Mouse (Mus musculus) retina, embryonic 14.5 days (tissue): ENCODE measurements around the gene Slc9a9.

Experiments
- DNase-seq: peaks from one replicate; pipeline ENCODE4 v3.0.0-alpha.2; 2015; ENCODE audit warnings: low spot score

Gene Slc9a9

DNA sequence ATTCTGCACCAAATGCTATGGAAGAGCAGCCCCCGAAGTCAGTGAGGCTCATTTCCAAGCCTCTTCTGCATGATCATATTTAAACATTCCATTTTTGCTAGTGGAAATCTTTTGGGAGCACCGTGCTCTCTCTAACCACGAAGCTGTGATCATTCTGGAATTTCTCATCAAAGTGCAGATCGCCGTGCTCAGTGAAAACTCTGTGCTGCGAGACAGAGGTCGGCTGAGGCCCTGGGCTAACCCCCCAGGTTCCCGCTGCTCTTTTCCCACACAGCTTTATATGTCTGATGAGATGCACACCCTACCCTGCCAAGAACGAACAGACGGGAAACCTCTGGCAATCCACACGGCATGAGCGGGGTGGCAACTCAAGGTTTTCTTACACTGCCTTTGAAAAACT is 406.1 kb downstream of the Slc9a9 start:
- no peak for DNase-seq

- DNase-seq, result no peak
These were observed 408.2 kb downstream of the Slc9a9 start for GRCm38 (mm10) chr9:95077938-95078337.

GRCm38 (mm10) chr9:95078626-95079025 is 408.9 kb downstream of the Slc9a9 start:
- DNase-seq, result no peak

DNA sequence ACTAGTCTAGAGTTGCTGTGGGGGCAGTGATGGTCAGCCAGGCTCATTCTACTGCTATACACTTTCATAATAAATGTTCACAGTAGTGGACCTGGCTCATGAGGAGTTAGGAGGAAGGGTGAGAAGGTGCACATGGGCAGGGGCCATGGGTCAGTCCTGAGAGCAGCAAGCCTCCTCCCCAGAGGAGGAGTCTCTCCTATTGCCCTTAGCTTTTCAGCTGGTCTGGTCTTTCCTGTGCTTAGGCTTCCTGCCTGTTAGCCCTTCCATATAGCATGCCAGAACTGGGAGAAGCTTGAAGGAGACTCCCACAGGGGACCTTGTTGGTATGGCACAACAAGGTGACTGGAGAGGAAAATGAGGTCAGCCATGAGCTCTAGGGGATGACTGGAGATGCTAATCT is 410.2 kb downstream of the Slc9a9 start:
- no peak for DNase-seq

- no peak for DNase-seq
These were observed 416.6 kb downstream of the Slc9a9 start for GRCm38 (mm10) chr9:95086109-95086821.

GRCm38 (mm10) chr9:95088221-95088620 is 418.5 kb downstream of the Slc9a9 start:
- DNase-seq, result no peak

DNA sequence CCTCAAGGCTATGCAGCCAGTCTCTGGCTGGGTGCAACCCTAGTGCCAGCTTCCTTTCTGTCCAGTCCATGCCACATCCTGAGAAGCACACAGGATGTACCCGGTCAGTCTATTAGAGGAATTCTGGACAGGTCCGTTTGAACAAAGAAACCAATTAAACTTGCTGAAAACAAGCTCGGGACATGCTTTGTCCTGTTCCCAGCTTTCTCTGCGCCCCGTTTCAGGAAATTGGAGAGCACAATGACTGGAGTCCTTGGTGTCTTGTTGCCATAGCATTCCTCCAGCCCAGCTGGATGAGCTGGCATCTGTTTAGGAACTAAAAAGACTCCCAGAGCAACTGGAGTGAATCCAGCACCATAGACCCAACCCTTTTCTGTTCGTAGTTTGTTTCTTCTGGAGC is 419.3 kb downstream of the Slc9a9 start:
- DNase-seq, result no peak

DNA sequence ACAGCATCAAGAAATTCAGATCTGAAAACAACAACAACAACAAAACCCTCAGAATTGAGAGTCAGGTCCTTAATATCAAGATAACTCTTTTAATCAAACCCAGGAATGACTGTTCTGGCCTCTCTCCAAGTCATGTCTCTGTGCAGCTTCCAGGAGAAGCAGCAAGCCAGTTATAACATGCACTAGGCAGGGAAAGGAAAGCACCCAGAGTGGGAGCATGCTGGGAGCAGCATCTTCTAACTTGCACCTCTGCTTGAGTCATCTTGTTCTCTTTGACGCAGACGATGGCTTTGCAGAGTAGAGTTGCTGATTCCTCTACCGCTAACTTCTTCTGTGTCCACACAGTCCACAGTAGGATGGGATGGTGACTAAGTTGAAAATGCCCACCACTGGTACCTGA is 426.8 kb downstream of the Slc9a9 start:
- no peak for DNase-seq

GRCm38 (mm10) chr9:95105768-95106167 is 436.1 kb downstream of the Slc9a9 start:
- DNase-seq, result no peak

DNA sequence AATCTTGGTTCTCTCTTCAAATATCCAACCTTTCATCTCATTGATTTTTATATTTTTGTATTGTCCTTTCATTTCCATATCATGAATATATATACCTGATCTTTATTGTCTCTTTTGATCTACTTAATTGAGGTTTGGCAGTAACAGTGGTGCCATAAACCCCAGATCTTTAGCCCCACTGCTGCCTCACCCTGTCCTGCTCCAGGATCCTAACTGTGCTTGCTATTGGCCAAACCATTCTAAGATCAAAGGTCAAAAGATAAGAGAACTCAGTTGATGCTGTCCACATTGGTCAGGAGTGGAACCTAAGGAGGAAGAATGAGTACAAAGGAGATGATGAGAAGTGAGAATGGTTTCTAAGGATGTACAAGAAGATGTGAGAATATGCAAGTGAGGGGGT is 440.1 kb downstream of the Slc9a9 start:
- DNase-seq, result no peak

DNA sequence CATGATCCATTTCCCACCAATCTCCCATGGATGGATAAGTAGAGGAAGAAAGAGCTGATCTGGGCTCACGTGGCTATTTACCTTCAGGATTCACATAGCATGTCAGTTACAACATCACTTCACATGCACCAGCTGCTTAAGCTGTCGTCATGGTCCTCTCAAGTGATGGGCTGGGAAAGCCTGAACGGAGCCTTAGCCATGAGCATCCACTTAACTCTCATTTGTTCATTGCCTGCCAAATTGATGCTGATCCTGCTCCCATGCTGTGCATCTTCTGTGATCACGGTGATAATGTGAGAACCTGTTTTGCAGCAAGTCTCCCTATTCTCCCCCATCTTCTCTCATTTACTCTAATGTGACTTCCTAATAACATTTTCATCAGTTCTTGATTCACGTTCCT is 441.1 kb downstream of the Slc9a9 start:
- DNase-seq, result peak; percentile 23

- no peak for DNase-seq
These were observed 442.0 kb downstream of the Slc9a9 start for GRCm38 (mm10) chr9:95111732-95112131.

- DNase-seq, result peak; percentile 35
These were observed 443.7 kb downstream of the Slc9a9 start for GRCm38 (mm10) chr9:95113157-95114135.

- DNase-seq, result no peak
These were observed 450.4 kb downstream of the Slc9a9 start for GRCm38 (mm10) chr9:95120062-95120461.

DNA sequence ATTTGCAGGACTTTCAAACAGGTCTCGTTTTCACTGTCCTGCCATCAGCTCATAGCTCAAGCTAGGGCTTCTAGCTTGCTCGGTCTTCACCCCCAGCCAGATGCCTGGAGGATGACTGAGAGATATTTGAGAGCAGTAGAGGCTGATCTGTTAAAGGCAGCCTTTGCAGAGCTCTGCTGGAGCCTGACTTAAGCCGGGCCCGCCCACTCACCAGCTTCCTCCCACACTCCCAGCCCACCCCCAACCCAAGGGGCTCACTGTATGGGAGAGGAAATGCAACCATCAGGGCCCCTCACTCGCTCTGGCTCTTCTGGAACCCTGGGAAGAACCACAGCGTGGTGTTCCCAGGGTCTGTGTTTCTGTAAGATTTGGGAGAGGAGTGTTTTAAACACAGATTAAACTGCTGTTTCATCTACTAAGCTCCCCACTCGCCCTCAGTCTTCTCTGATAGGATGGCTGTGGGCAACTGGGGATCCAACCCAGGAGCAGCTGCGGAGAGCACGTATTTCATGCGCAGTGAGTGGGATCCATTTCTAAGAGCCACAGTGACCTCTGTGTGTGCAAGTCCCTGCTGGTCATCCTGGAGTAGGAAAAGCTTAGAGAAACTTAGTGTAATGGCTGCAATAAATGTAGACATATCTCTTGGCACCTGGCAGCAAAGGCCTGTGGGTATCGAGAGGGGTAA is 451.6 kb downstream of the Slc9a9 start:
- DNase-seq, result peak; percentile 28

GRCm38 (mm10) chr9:95125683-95126082 is 456.0 kb downstream of the Slc9a9 start:
- DNase-seq, result no peak

GRCm38 (mm10) chr9:95127774-95128173 is 458.1 kb downstream of the Slc9a9 start:
- no peak for DNase-seq

DNA sequence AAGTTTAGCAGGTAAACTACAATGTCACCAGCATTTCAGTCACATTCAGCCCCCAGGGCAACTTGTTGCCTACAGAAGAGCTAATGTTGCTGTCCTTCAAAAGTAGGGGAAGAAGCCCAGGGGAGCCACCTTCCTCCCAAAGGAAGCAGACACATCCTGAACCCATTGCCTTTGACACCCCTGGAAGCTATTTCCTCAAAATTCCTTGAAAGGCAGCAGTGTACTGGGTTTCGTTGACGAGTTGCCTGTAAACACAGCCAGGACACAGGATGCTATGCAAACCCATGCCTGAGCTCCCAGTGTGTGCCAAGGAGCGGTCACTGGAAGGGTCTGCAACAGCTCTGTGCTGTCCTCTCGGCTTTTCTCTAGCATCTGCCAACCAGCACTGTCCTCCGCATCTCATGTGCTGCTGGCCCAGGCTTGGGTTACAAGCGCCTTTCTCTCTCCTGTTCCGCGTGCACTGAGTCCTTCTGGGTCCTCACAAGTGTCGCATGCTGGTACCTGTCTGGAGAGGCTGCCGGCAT is 479.6 kb downstream of the Slc9a9 start:
- no peak for DNase-seq

GRCm38 (mm10) chr9:95150096-95150495 is 480.4 kb downstream of the Slc9a9 start:
- DNase-seq, result no peak

- DNase-seq, result no peak
These were observed 480.9 kb downstream of the Slc9a9 start for GRCm38 (mm10) chr9:95150597-95150996.

- DNase-seq, result no peak
These were observed 481.3 kb downstream of the Slc9a9 start for GRCm38 (mm10) chr9:95150998-95151397.

GRCm38 (mm10) chr9:95151746-95152145 is 482.0 kb downstream of the Slc9a9 start:
- DNase-seq, result peak; percentile 38
